Mouse (Mus musculus) testis, postnatal 14 days (tissue): Measurements from ENCODE around the gene Pramel4.
"Not testable (repeated sequence)": the region's sequence is repeated elsewhere in the genome, so short reads cannot be mapped to it uniquely, and the experiment has no call there.

Experiments used
- DNase-seq: peaks from one replicate; pipeline ENCODE4 v3.0.0; 2021; ENCODE audit warnings: low spot score

Gene Pramel4

DNA sequence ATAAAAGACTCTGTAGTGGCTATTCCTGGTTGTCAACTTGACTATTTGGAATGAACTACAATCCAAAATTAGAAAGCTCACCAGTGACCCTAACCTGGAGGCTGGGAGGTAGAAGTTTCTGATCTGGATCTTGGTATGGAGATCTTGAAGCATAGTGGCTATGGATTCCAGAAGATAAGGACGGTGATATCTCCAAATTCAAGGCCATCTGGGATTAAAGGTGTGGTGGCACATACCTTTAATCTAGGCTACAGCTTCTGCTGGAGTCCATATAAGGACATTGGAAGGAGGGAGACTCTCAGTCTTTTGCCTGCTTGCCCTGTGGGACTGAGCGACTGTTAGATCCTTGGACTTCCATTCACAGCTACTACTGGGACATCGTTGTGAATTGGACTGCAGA is at the start of gene Pramel4:
TSS of gene Pramel4 (plus strand) at position 301 of the 400 bp plus-strand sequence.
- DNase-seq: not testable (repeated sequence)

DNA sequence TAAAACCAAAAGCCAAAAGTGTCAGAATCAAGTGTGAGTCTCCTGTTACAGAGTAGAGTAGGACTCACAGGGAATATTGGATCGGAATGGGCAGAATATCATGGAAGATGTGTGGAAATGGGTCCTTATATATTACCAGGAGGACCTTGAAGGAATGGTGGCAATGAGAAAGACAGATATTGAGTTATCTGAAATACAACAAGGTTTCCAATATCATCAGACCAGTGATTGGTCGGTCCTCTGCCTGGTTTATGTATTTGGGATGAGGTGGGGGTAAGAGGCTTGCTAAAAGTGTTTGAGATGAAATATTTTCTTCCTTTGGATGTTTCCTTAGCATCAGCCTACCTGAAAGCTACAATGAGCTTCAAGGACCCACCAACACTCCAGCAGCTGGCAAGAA is 47.2 kb downstream of the Pramel4 start, which contains the start of gene Gm13102:
TSS of gene Gm13102 (plus strand) at position 301 of the 400 bp plus-strand sequence.
- not testable (repeated sequence) for DNase-seq
